Mouse (Mus musculus) monocyte, adult 5-6 weeks (primary cell): ENCODE measurements around the gene Olfr536. TPM values are rescaled to one million over a fixed set of nuclear protein-coding genes. Genes with fewer than 3 reads are reported as not detected.
"Not testable (repeated sequence)": the region's sequence is repeated elsewhere in the genome, so short reads cannot be mapped to it uniquely, and the experiment has no call there.

Experiments
- ATAC-seq: fragments of 153-309, 156-312 bp; replicated peaks from 2 replicates; pipeline ENCODE4 v1.8.0; 2017; ENCODE audit warnings: mild to moderate bottlenecking; ENCODE audit not compliant: low TSS enrichment, insufficient number of reproducible peaks, severe bottlenecking, poor library complexity, low FRiP score
- total RNA-seq: library from RNA; stranded (forward); fragments of 200-1000, 200-491, 200-594 nt; gene quantifications from 3 replicates; pipeline ENCODE4 v1.2.3, GENCODE M21; 2017

Gene Olfr536
- not detected in 3 replicates for total RNA-seq

DNA sequence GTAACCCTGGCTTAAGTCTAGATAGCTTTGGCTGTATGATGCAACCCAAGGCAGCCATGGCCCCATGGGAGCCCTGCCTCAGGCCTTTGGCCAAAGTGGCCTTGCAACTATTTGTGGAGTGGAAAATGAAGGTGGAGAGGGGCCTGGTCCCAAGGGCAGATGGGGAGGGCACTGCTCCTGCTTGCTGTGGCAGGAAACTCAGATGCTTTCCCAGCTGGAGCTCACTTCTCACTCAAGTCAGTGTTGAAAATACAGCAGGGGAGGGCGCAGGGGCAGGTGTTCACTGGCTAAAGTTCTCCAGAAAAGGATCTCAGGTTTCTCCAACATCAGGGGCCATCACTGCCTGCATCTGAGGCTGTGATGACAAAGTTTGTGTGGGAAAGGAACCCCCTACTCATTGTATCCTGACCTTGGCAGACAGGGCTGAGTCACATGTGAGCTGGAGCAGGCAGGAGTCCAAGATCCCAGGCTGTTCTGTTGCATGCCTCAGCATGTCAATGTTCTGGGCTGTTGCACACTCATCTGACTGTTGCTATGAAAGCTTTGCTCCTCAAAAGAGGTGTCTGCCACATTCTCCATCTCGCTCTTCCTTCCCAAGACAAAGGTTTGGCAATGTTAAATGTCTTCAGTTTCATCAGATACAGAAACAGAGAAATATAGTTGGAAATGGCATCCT, at the start of gene Olfr536:
TSS of gene Olfr536 (minus strand) at position 51 of the 676 bp plus-strand sequence.
- ATAC-seq: not testable (repeated sequence)

- ATAC-seq: no peak
These were observed 32.5 kb upstream of the Olfr536 start for GRCm38 (mm10) chr7:140539746-140540145.

DNA sequence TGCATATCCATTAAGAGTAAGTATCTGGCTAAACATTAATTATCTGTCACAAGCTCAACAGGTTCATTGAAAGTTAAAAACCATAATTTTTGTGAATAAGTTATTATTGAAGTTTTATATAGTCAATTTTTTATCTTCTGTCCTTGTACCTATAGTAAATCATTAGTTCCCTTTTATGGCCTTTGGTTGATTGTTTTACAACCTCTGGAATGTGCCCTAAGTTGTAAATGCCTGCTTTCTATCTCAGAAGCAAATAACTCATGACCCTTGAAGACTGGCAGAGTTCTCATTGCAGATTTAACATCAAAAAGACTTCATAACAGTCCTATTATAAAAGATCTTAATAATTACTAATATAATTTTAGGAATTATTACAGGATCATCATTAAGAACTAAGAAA, 12.5 kb downstream of the Olfr536 start:
- ATAC-seq: no peak

GRCm38 (mm10) chr7:140494231-140494630, 13.0 kb downstream of the Olfr536 start:
- ATAC-seq: no peak

DNA sequence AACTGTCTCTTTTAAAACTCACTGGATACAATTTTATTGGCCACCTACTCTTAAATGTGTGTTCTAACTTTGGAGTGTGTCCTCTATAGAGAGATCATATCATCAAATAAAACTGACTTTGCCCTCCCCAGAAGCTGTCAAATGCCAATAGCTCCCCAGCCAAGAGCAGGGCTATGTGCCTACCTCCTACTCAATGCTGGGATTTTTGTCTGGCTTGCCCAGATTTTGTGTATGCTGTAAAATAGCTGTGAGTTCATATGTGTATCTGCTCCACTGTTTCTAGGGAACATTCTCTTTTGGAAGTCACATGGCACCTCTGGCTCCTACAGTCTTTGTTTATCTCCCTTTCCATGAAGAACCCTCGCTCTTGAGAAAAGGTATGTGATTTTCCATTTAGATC, 18.2 kb downstream of the Olfr536 start:
- no peak for ATAC-seq

GRCm38 (mm10) chr7:140483916-140484315, 23.3 kb downstream of the Olfr536 start, which contains the start of gene Olfr535:
Gene Olfr535, plus strand, starts transcription at chr7:140484216.
- no peak for ATAC-seq

DNA sequence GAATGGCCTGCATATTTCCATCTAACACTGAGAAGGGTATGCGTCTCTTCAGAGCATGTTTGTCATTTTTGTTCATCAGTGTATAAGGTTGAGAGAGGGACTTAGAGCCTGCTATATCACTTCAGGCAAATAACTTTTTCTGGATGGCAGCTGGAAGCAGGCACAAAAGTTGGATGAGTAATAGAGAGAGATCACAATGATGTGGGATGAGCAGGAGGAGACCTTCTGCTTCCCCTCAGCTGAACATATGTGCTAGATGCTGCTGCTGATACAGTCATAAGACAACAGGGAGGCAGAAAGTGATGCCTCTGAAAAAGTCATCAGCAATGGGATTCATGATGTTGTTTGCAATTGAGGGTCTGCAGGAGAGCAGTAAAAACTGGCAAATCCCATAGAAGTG, 28.5 kb downstream of the Olfr536 start:
- no peak for ATAC-seq

DNA sequence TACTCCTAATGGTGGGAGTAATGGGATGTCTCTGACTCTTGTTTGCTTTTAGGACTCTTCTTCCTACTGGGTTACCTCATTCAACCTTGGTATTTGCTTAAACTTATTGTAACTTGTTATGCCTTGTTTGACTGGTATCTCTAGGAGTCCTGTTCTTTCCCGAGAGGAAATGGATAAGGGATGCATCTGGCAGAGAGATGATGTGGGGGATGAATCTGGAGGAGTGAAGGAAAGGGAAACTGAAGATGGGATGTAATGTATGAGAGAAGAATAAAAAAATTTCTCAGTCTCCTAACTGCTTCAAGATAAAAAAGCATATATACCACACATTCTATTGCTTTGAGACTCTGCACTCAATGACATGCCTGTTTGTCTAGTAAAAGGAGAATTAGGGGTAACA, 29.3 kb downstream of the Olfr536 start:
- ATAC-seq: no peak

DNA sequence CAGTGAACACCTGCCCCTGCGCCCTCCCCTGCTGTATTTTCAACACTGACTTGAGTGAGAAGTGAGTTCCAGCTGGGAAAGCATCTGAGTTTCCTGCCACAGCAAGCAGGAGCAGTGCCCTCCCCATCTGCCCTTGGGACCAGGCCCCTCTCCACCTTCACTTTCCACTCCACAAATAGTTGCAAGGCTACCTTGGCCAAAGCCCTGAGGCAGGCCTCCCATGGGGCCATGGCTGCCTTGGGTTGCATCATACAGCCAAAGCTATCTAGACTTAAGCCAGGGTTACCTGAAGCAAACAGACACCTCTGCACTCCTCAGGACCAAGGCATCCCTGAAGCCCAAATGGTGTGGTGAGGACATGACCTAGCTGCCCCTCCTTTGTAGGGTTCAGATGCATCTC, 44.1 kb downstream of the Olfr536 start, which contains the start of gene Olfr533:
TSS of gene Olfr533 (plus strand) at position 301 of the 400 bp plus-strand sequence.
- ATAC-seq: not testable (repeated sequence)

Other genes starting within 250 kb of the Olfr536 start
- not detected in 3 replicates for gene Olfr525, start 186.5 kb downstream of the Olfr536 start, total RNA-seq
- gene Olfr527, start 173.4 kb downstream of the Olfr536 start, total RNA-seq: not detected in 3 replicates
- not detected in 3 replicates for gene Olfr60, start 145.7 kb downstream of the Olfr536 start, total RNA-seq
- not detected in 3 replicates for gene Olfr530, start 131.1 kb downstream of the Olfr536 start, total RNA-seq
- 0.10 TPM in 1 of 3 replicates, not detected in the others for gene Olfr531, start 104.5 kb downstream of the Olfr536 start, total RNA-seq
- gene Olfr532, start 85.8 kb downstream of the Olfr536 start, total RNA-seq: not detected in 3 replicates
- not detected in 3 replicates for gene Olfr533, start 44.0 kb downstream of the Olfr536 start, total RNA-seq
- gene Olfr535, start 23.2 kb downstream of the Olfr536 start, total RNA-seq: not detected in 3 replicates
- gene Olfr538, start 60.5 kb upstream of the Olfr536 start, total RNA-seq: not detected in 3 replicates
- 0.10 to 0.19 TPM in 2 of 3 replicates, not detected in the other for gene Olfr46, start 93.9 kb upstream of the Olfr536 start, total RNA-seq
- gene Olfr61, start 121.6 kb upstream of the Olfr536 start, total RNA-seq: not detected in 3 replicates
- not detected in 3 replicates for gene Olfr53, start 139.1 kb upstream of the Olfr536 start, total RNA-seq
- gene Olfr539, start 152.5 kb upstream of the Olfr536 start, total RNA-seq: 0.11 TPM in 1 of 3 replicates, not detected in the others
- not detected in 3 replicates for gene Olfr45, start 174.6 kb upstream of the Olfr536 start, total RNA-seq
- not detected in 3 replicates for gene Olfr541, start 189.9 kb upstream of the Olfr536 start, total RNA-seq